Mouse (Mus musculus) c-Kit-positive CD71-negative TER-119-negative erythroid progenitor cells, embryonic 14.5 days (primary cell): ENCODE data around the gene Dmd.

Experiments
- DNase-seq: peaks from one replicate; pipeline ENCODE4 v3.0.0-alpha.2; 2013; ENCODE audit warnings: low read depth

Gene Dmd

DNA sequence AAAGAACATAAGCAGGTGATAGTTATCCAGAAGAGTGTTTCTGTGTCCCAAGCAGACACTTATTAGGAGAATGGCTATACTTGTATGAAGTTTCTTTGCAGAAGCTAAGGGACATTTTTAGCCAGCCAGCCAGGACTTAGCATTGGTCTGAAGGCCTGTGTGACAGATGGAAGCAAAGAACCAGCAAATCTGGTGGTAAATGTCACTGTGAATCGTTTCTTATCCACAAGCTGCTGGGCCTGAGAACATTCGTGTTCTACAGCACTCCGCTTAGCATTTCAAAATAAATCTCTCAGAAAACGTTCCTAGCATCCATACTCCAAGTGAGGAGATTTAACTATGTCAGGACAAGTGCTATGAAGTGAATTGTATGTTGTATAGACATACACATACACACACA is 1486.9 kb downstream of the Dmd start:
- no peak for DNase-seq

- no peak for DNase-seq
Measured at GRCm38 (mm10) chrX:84436556-84436955, 1487.9 kb downstream of the Dmd start.

- DNase-seq = no peak
Measured at GRCm38 (mm10) chrX:84442996-84443395, 1494.3 kb downstream of the Dmd start.

DNA sequence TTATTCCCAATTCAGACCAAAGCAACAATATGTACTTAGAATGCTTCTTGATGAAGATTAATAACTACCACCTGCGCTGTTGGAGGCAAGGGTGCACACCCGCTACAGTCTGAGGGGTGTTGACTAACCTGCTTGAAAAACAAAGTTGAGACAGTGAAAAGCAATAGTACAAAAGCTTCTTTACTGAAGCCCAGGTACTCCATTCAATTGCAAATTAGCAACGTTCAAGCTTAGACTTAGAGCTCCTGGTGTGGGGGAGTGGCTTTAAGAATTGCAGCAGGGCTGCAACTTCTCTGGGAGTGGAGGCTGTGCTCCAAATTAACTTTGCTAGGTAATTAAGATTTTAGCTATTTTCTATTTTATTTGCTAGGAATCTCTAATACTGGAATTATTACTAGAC is 1495.3 kb downstream of the Dmd start:
- DNase-seq = no peak

GRCm38 (mm10) chrX:84444638-84445037 is 1496.0 kb downstream of the Dmd start:
- DNase-seq = no peak

DNA sequence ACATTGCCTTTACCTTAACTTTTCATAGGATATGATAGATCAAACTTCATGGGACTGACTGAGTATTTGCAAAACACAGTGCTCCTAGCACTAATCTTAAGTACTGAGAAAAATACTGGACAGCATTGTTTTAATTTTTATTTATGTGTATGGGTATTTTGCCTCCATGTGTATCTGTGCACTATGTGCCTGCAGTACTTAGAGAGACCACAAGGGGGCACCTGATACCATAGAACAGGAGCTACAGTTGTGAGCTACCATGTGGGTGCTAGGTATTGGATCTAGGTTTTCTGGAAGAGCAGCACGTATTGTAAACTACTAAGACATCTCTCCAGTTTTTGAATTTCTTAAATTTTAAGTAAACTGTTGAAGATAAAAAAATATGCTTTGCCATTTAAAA is 1505.8 kb downstream of the Dmd start:
- peak; percentile 1 for DNase-seq

GRCm38 (mm10) chrX:84514650-84515366 is 1566.1 kb downstream of the Dmd start:
- DNase-seq = no peak

- no peak for DNase-seq
Measured at GRCm38 (mm10) chrX:84551995-84552394, 1603.3 kb downstream of the Dmd start.

- DNase-seq = no peak
Measured at GRCm38 (mm10) chrX:84553441-84553840, 1604.8 kb downstream of the Dmd start.

GRCm38 (mm10) chrX:84598476-84598875 is 1649.8 kb downstream of the Dmd start:
- DNase-seq = no peak

- DNase-seq = no peak
Measured at GRCm38 (mm10) chrX:84640446-84640845, 1691.8 kb downstream of the Dmd start.

GRCm38 (mm10) chrX:84747683-84748082 is 1799.0 kb downstream of the Dmd start:
- DNase-seq = no peak

- no peak for DNase-seq
Measured at GRCm38 (mm10) chrX:84860012-84860647, 1911.5 kb downstream of the Dmd start.

DNA sequence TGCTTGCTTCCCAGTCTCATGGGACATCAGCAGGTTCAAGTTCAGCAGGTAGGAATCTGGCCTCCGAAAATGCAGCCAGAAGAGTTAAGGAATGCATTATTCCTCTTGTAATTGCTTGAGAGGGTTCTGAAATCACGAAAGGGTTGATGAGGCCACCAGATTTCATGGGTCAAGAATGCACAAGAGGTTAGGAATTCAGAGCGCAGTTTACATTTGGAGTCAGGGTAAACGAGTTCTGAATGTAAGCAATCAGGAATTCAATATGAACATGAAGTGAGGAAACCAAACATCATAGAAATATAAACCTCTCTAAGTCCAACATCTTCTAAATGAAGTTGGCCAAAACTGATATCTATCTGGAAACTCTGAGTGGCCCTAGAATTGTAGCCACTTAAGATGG is 1924.4 kb downstream of the Dmd start:
- DNase-seq = no peak

GRCm38 (mm10) chrX:84878125-84878524 is 1929.5 kb downstream of the Dmd start:
- no peak for DNase-seq

GRCm38 (mm10) chrX:84932715-84933473 is 1984.2 kb downstream of the Dmd start:
- no peak for DNase-seq

DNA sequence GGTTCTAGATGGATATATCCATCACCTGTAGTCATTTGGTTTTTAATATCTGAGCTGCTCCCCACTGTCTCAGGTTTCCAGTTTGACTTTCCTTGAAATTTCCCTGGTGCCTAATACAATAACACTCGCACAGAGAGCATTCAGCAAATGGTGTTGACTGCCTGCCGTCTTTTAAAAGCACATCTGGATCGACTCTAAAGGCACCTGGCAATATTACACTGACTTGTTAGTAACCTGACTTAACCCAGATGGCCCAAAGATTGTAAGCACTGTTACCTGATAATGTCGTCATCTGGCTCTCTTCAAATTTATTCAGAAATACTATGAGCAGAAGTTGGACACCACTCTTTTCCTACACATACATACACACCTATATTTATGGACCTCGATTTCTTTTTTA is 2011.9 kb downstream of the Dmd start:
- DNase-seq = no peak

DNA sequence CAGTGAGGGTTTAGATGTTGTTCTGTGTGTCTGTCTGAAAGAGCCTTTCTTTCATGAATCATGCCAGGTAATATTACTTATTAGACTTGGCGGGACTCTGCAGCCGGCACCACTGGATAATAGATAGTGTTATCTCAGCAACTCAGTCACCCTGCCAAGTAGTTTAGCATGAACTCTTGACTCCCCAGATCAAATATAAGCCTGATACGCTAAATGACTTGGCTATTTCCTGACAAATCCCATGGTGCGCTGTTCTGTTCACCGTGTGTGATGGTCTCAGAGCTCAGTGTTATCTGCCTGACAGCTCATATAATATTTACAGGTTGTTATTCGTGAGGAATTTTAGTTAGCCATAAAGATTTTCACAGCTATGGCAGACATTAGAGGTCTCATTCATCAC is 2012.3 kb downstream of the Dmd start:
- no peak for DNase-seq

DNA sequence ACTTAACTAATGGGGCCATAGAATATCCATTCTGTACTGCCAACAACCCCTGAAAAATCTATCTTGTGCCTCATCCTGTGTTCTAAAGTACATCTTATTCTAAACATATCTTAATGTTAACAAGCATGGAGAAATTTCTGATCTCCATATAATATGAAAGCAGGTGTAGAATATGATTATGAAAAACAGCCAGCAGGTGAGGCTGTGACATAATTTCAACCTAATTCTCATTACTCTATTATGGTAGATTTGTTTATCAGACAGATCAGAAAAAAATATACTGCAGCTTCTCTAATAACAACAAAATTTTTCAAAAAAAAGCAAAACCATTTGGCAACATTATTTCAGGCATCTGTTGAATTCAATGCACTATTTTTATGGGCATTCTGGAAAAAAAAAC is 2059.6 kb downstream of the Dmd start:
- DNase-seq = no peak

DNA sequence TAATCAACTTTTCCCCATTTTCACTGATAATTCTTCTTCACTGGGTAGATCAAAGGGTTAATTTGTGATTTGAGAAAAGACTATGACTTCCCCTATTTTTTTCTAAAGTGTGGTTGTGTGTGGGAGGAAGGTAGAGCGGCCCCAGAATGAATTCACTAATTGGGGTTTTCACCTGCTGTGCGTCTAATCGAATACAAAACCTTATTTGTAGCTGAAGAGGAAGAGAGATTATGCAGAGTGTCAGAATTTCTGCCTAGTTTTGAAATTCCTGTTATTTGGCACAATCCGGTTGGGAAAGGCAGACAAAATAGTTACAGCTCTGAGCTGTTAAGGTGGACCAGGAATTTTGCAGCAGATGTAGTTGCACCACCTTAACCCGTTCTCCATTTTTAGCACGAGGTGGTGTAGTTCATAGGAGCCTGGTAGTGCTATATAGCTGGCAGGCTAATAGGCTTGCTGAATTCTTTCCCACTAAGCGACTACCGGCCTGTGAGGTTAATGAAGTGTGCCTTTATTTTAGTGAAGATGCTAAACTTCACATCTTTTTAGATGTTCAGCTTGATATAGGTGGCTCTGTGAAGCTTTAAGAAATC is 2092.9 kb downstream of the Dmd start:
- DNase-seq = no peak

DNA sequence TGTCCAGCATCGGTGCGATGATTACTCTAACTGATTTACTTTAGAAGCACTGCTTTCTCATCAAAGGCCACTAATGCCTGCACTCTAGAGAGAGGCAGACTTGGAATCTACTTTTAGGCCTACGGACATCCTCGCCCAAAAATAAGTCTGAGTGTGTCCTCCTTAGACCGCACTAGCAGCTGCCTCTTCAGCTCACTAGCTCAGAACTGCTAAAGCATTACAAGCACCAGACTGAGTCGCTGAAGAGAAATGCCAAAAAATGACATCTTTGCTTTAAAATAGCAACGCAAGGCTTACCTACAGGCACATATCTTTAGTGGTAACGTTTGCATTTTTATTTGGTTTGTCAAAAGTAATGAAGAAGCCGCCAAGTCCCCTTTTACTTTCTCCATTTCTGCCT is 2098.0 kb downstream of the Dmd start:
- DNase-seq = no peak

DNA sequence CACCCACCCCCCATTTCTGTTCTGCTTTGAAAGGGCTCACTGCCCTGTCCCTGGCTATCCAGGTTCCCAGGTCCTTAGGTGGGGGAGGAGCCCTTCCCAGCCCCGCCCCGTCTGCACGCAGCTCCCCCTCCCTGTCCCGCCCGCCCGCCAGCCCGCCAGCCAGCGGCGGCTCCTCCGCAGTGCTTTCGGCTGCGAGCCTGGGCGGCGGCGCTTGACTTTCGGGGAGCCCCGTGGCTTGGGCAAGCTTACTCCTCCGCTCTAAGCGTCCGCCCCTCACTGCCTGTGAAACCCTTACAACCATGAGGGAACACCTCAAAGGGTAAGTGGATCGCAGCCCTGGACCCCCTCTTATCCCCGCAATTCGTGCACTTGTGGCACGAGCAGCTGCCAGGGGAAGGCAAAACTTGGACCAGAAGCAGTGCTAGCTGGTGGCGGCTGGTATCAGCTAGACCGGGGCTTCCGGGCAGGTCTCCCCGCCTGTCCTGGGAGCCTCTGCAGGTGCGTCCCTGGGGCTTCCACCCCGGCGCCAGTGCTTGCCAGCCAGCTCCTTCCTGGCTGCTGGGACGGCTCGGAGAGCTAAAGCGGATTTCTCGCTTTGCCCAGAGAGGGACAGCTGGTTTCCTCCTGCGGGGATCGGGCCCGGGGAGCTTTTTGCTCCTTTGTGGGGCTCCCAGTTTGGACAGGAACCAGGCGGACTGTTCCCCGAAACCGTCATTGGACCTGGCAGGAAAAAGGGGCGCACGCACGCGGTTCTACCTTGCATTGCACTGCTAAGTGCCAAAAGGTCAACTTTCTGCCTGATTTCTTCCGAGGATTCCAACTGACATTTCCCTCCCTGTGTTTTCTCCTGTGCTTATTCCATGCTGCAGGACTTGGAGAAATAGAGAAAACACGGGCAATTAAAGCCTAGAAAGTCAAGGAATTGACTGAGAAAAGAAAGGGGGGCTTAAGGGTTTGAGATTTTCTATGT is 2099.8 kb downstream of the Dmd start:
- no peak for DNase-seq
